Mouse (Mus musculus) liver, postnatal 0 days (tissue): ENCODE results near the gene Fndc11. TPM values are rescaled to one million over a fixed set of nuclear protein-coding genes. Genes with fewer than 3 reads are reported as not detected.
A peak's percentile ranks its signal among the peaks of the same experiment; 100 is the strongest.

Experiments
- ATAC-seq: fragments of 200-750 bp; cut with Nextera tagmentation; 2 replicates; pipeline ENCODE4 v1.8.0; 2017; ENCODE audit warnings: mild to moderate bottlenecking, moderate library complexity
- DNase-seq: peaks from one replicate; pipeline ENCODE4 v3.0.0-alpha.2; 2016
- H3K27ac ChIP-seq: fragments of 300-500 bp; sonication (generic); 2 replicates; pipeline ENCODE4 v1.5.1; 2014; ENCODE audit warnings: antibody characterized with exemption, moderate library complexity, mild to moderate bottlenecking, low read depth
- H3K27me3 ChIP-seq: fragments of 300-500 bp; sonication (generic); 2 replicates; pipeline ENCODE4 v1.6.1; 2014; ENCODE audit warnings: low read length, control low read depth, mixed read lengths; ENCODE audit not compliant: insufficient read depth
- H3K36me3 ChIP-seq: fragments of 300-500 bp; sonication (generic); replicated peaks from 2 replicates; pipeline ENCODE4 v1.6.1; 2014; ENCODE audit warnings: mild to moderate bottlenecking, control low read depth, low read length, moderate library complexity, mixed read lengths; ENCODE audit not compliant: insufficient read depth
- H3K4me1 ChIP-seq: fragments of 300-500 bp; sonication (generic); 2 replicates; pipeline ENCODE4 v1.6.1; 2014; ENCODE audit warnings: antibody characterized with exemption, mild to moderate bottlenecking, control low read depth; ENCODE audit not compliant: insufficient read depth
- H3K4me2 ChIP-seq: fragments of 300-500 bp; sonication (generic); 2 replicates; pipeline ENCODE4 v1.6.1; 2014; ENCODE audit warnings: low read depth, mild to moderate bottlenecking, low read length, moderate library complexity, mixed read lengths
- H3K4me3 ChIP-seq: fragments of 300-500 bp; sonication (generic); 2 replicates; pipeline ENCODE4 v1.5.1; 2014; ENCODE audit warnings: low read depth, low read length
- H3K9ac ChIP-seq: fragments of 300-500 bp; sonication (generic); replicated peaks from 2 replicates; pipeline ENCODE4 v1.6.1; 2014; ENCODE audit warnings: mild to moderate bottlenecking, moderate library complexity
- H3K9me3 ChIP-seq: fragments of 300-500 bp; sonication (generic); 2 replicates; pipeline ENCODE4 v1.6.1; 2016; ENCODE audit warnings: mild to moderate bottlenecking, control low read depth, low read length, mixed read lengths
- CTCF ChIP-seq: sonication (generic); IDR thresholded peaks from 2 replicates; pipeline ENCODE4 v1.5.1; 2016; ENCODE audit warnings: antibody characterized with exemption, low read depth
- EP300 ChIP-seq: IDR thresholded peaks from 2 replicates; pipeline ENCODE4 v1.6.1; 2016; ENCODE audit warnings: antibody characterized with exemption, low read depth, mild to moderate bottlenecking
- WGBS: fragments of 180-500 bp; shearing (Covaris S2); extraction: QIAGEN DNeasy Blood & Tissue Kit; methylation state at CpG from one replicate; pipeline ENCODE4 v1.1.7; 2014; ENCODE audit not compliant: insufficient replicate concordance; 5-methylcytosine and 5-hydroxymethylcytosine counted together
- polyA plus RNA-seq: library from polyadenylated mRNA; unstranded; fragments of >200 nt; fragmentation: Nextera tagmentation; extraction: Ambion mirVana; gene quantifications from 2 replicates; pipeline ENCODE4 v1.2.1, GENCODE M21; 2015

The Fndc11 gene
- polyA plus RNA-seq, 1 experiment from 2014 or later: 0.09 TPM

DNA sequence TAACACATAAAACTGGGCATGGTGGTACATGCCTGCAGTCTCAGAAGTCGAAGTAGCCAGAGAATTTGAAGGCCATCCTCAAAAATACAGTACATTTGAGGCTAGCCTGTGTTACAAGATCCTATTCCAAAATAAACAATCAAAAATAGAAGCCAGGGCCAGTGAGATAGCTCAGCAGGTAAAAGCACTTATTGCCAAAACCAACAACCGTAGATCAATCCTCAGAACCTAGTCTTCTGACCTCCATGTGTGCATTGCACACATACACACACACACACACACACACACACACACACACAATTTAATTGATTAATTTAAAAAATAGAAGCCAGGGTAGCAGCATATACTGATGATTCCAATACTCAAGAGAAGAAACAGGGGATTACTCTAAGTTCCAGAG lies 47.0 kb downstream of the Fndc11 start:
- Histone ChIP-seq H3K27me3 (no peaks in the 10 kb centered on the region), H3K4me3 (no peak overlapping the region), H3K4me1 (no peaks in the 10 kb centered on the region), H3K36me3 (peaks cover 74% of the 10 kb centered on the region), H3K9me3 (no peaks in the 10 kb centered on the region), H3K27ac (no peak overlapping the region), H3K4me2 (no peak overlapping the region), H3K9ac (no peak overlapping the region)
- DNase-seq (no peak), ATAC-seq (peak; percentile 60)
- 83% methylated on average over 2 of the region's 2 CpGs for WGBS
- TF ChIP-seq CTCF: no peak
- TF ChIP-seq EP300: no peak

DNA sequence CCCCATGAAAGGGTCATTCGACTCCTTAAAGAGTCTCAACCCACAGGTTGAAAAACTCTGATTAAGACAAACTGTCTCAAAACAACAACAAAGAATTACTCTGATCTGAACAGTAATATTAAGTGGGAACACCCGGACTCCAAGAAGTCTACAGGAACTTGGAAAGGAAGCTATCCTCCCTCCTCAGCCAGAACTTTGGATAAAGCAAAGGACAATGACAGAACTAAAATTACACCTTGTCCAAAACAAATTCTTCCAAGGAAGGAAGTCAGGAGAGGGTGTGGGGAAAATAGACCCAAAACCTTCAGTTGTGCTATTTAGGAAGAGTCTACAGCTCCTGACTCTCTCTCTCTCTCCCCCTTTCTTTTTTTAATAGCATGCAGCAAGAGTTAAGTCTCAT lies 52.3 kb downstream of the Fndc11 start:
- peaks cover 64% of the 10 kb centered on the region for H3K36me3 ChIP-seq
- no peaks in the 10 kb centered on the region for H3K9me3 ChIP-seq
- no peak overlapping the region for H3K27ac ChIP-seq
- H3K27me3 ChIP-seq: no peaks in the 10 kb centered on the region
- ATAC-seq (no peak), DNase-seq (no peak)
- no peak overlapping the region for H3K4me2 ChIP-seq
- H3K4me3 ChIP-seq: no peak overlapping the region
- 87% methylated on average over 2 of the region's 2 CpGs for WGBS
- H3K9ac ChIP-seq: no peak overlapping the region
- TF ChIP-seq EP300 (no peak), CTCF (no peak)
- H3K4me1 ChIP-seq: peaks cover 4% of the 10 kb centered on the region; the same call in 1 of the 2 replicates

Other genes starting within 250 kb of the Fndc11 start
- 0.12 and 0.18 TPM in 2 replicates for gene Col20a1, start 233.5 kb upstream of the Fndc11 start, polyA plus RNA-seq
- gene Chrna4, start 176.5 kb upstream of the Fndc11 start, polyA plus RNA-seq: 0.02 and 0.05 TPM in 2 replicates
- not detected in 2 replicates for gene Kcnq2, start 84.7 kb upstream of the Fndc11 start, polyA plus RNA-seq
- 0.05 TPM in 1 of 2 replicates, not detected in the other for gene Eef1a2, start 63.0 kb upstream of the Fndc11 start, polyA plus RNA-seq
- gene Ppdpf, start 32.8 kb upstream of the Fndc11 start, polyA plus RNA-seq: 120 and 125 TPM in 2 replicates
- gene Ptk6, start 17.2 kb upstream of the Fndc11 start, polyA plus RNA-seq: 0.20 and 0.27 TPM in 2 replicates
- gene Srms, start 6.8 kb upstream of the Fndc11 start, polyA plus RNA-seq: 0.35 and 0.44 TPM in 2 replicates
- gene Helz2, start 22.0 kb downstream of the Fndc11 start, polyA plus RNA-seq: 3.9 and 4.2 TPM in 2 replicates
- 4.3 and 4.9 TPM in 2 replicates for gene Gmeb2, start 68.0 kb downstream of the Fndc11 start, polyA plus RNA-seq
- gene Stmn3, start 94.5 kb downstream of the Fndc11 start, polyA plus RNA-seq: 0.19 TPM in 1 of 2 replicates, not detected in the other
- gene Rtel1, start 99.7 kb downstream of the Fndc11 start, polyA plus RNA-seq: 8.5 and 9.9 TPM in 2 replicates
- 7.7 and 9.4 TPM in 2 replicates for gene Zgpat, start 144.9 kb downstream of the Fndc11 start, polyA plus RNA-seq
- 17.9 and 19.4 TPM in 2 replicates for gene Arfrp1, start 145.4 kb downstream of the Fndc11 start, polyA plus RNA-seq
- 3.7 and 4.0 TPM in 2 replicates for gene Lime1, start 160.1 kb downstream of the Fndc11 start, polyA plus RNA-seq
- 3.0 and 3.5 TPM in 2 replicates for gene Zbtb46, start 239.4 kb downstream of the Fndc11 start, polyA plus RNA-seq